Mouse (Mus musculus): ENCODE measurements at regions not wholly inside any gene's neighbourhood (a gene's known extent, or its start where the extent isn't known, plus 50 kb on each side); places are given as distances from the start of the nearest gene placed in this dataset.
A peak's percentile ranks its signal among the peaks of the same experiment; 100 is the strongest.

GRCm38 (mm10) chr14:118368619-118369431, 102.1 kb downstream of the Gm9376 start:
- Histone ChIP-seq H3K27ac (ENCODE audit: low read length) (no peak overlapping the region), H3K4me3 (ENCODE audit: low read depth, low read length) (no peak overlapping the region), H3K9me3 (replicated peaks; ENCODE audit: control insufficient read depth, low read length, poor library complexity, severe bottlenecking) (no peaks in the 10 kb centered on the region), H3K4me1 (ENCODE audit: control insufficient read depth, insufficient read depth, low read length) (peaks cover 16% of the 10 kb centered on the region), H3K9ac (ENCODE audit: low read depth, low read length) (no peak overlapping the region), H3K27me3 (ENCODE audit: control insufficient read depth, insufficient read depth, low read depth, low read length) (no peaks in the 10 kb centered on the region), H3K4me2 (ENCODE audit: low read length) (no peak overlapping the region), H3K36me3 (ENCODE audit: control insufficient read depth, insufficient read depth, low read length) (no peaks in the 10 kb centered on the region)
- 0 out of 2 replicates have a peak, but pooled peaks have one; percentile 15 for ATAC-seq
- WGBS, result 12% methylated on average over 9 of the region's 9 CpGs

- Histone ChIP-seq H3K27ac (ENCODE audit: low read length) (no peak overlapping the region), H3K4me3 (ENCODE audit: low read depth, low read length) (no peak overlapping the region), H3K27me3 (ENCODE audit: control insufficient read depth, insufficient read depth, low read depth, low read length) (no peaks in the 10 kb centered on the region), H3K9ac (ENCODE audit: low read depth, low read length) (no peak overlapping the region), H3K36me3 (ENCODE audit: control insufficient read depth, insufficient read depth, low read length) (no peaks in the 10 kb centered on the region), H3K4me2 (ENCODE audit: low read length) (no peak overlapping the region), H3K9me3 (replicated peaks; ENCODE audit: control insufficient read depth, low read length, poor library complexity, severe bottlenecking) (no peaks in the 10 kb centered on the region), H3K4me1 (ENCODE audit: control insufficient read depth, insufficient read depth, low read length) (peaks cover 16% of the 10 kb centered on the region)
- WGBS, result 96% methylated on average over 15 of the region's 15 CpGs
- ATAC-seq, result no peak
These were observed 104.6 kb downstream of the Gm9376 start for GRCm38 (mm10) chr14:118371336-118371735.

GRCm38 (mm10) chr14:118374819-118375520, 108.2 kb downstream of the Gm9376 start:
- H3K9ac ChIP-seq (ENCODE audit: low read depth, low read length), result no peak overlapping the region

DNA sequence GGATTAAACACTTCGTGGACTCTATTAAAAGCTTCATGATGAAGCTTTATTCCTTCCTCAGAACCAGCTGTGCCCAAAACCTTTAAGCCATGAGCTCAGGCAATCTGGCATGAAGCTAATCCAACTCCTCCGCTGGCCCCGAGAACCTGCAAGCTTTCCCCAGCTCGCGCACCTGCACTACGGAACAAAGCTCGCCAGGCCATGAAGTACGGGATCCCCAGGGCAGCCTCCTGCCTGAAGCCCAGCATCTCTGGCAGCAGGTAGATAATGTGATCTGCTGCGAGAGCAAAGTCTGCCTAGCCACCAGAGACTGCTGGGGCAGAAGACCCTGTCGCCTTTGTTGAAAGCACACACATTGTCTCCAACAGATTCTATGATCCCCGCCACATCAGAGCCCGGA, 108.9 kb downstream of the Gm9376 start:
- Histone ChIP-seq H3K9me3 (replicated peaks; ENCODE audit: control insufficient read depth, low read length, poor library complexity, severe bottlenecking) (no peaks in the 10 kb centered on the region), H3K4me2 (ENCODE audit: low read length) (no peak overlapping the region), H3K27ac (ENCODE audit: low read length) (no peak overlapping the region), H3K4me3 (ENCODE audit: low read depth, low read length) (no peak overlapping the region), H3K27me3 (ENCODE audit: control insufficient read depth, insufficient read depth, low read depth, low read length) (no peaks in the 10 kb centered on the region), H3K36me3 (ENCODE audit: control insufficient read depth, insufficient read depth, low read length) (no peaks in the 10 kb centered on the region), H3K9ac (ENCODE audit: low read depth, low read length) (no peak overlapping the region), H3K4me1 (ENCODE audit: control insufficient read depth, insufficient read depth, low read length) (no peaks in the 10 kb centered on the region)
- ATAC-seq, result no peak
- 94% methylated on average over 12 of the region's 12 CpGs for WGBS

More at GRCm38 (mm10) chr14:118374819-118375520, 108.2 kb downstream of the Gm9376 start:
- no peak overlapping the region for H3K4me2 ChIP-seq (ENCODE audit: low read length)
- peaks cover 4% of the 10 kb centered on the region; the same call in 1 of the 2 replicates for H3K4me1 ChIP-seq (ENCODE audit: control insufficient read depth, insufficient read depth, low read length)
- H3K9me3 ChIP-seq (replicated peaks; ENCODE audit: control insufficient read depth, low read length, poor library complexity, severe bottlenecking), result no peaks in the 10 kb centered on the region
- H3K27me3 ChIP-seq (ENCODE audit: control insufficient read depth, insufficient read depth, low read depth, low read length), result no peaks in the 10 kb centered on the region
- H3K36me3 ChIP-seq (ENCODE audit: control insufficient read depth, insufficient read depth, low read length), result no peaks in the 10 kb centered on the region
- H3K4me3 ChIP-seq (ENCODE audit: low read depth, low read length), result no peak overlapping the region
- no peak overlapping the region for H3K27ac ChIP-seq (ENCODE audit: low read length)
- WGBS, result 86% methylated on average over 10 of the region's 10 CpGs
- no peak for ATAC-seq

DNA sequence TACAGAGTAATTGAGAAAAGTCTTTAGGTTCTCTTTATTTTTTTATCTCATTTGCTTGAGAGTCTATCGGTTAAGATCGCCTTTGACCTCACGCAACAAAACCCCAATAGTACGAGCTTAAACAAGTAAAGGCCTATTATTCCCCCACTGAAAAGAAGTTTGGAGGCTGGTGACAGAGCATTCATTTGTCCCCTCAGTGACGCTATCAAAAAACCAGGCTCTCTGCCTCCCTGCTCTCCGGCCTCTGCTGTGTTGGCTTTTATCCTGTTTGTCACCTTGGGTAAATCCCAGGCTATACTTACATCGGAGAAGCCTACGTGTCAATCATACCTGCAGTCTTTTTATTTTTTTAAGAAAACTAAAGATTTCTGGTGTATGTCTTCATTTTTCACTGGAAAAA, 112.9 kb downstream of the Gm9376 start:
- ATAC-seq, result no peak
- 27% methylated on average over 8 of the region's 8 CpGs for WGBS

DNA sequence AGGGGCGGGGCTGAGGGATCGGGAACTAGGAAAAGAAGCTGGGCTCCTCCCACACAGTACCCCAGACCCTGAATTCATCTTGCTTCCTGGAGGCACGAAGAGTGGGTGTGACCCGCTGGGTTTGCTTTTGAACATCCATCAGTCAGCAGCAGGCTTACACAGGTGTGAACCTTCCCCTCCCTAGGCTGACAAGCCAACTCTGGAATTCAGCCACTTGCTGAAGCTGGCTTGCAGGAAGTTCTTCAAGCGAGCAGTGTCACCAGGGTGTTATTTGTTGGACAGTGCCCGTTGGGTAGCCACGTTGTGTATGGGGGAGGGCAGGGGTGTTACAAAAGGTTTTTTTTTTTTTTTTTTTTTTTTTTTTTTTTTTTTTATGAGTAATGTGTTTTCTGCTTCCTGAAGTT, 118.8 kb downstream of the Gm9376 start:
- Histone ChIP-seq H3K4me1 (ENCODE audit: control insufficient read depth, insufficient read depth, low read length) (peaks cover 4% of the 10 kb centered on the region; the same call in 1 of the 2 replicates), H3K27ac (ENCODE audit: low read length) (no peak overlapping the region), H3K36me3 (ENCODE audit: control insufficient read depth, insufficient read depth, low read length) (no peaks in the 10 kb centered on the region), H3K27me3 (ENCODE audit: control insufficient read depth, insufficient read depth, low read depth, low read length) (no peaks in the 10 kb centered on the region), H3K4me3 (ENCODE audit: low read depth, low read length) (no peak overlapping the region), H3K4me2 (ENCODE audit: low read length) (peak overlapping the region; percentile 32; the same call in 1 of the 2 replicates), H3K9ac (ENCODE audit: low read depth, low read length) (0 out of 2 replicates have a peak overlapping the region, but pooled peaks have one; percentile 10), H3K9me3 (replicated peaks; ENCODE audit: control insufficient read depth, low read length, poor library complexity, severe bottlenecking) (no peaks in the 10 kb centered on the region)
- ATAC-seq, result no peak
- WGBS, result 17% methylated on average over 7 of the region's 7 CpGs

More for the DNA sequence above, 112.9 kb downstream of the Gm9376 start:
- Histone ChIP-seq H3K36me3 (ENCODE audit: control insufficient read depth, insufficient read depth, low read length) (no peaks in the 10 kb centered on the region), H3K27ac (ENCODE audit: low read length) (no peak overlapping the region), H3K27me3 (ENCODE audit: control insufficient read depth, insufficient read depth, low read depth, low read length) (no peaks in the 10 kb centered on the region), H3K4me1 (ENCODE audit: control insufficient read depth, insufficient read depth, low read length) (no peaks in the 10 kb centered on the region), H3K4me3 (ENCODE audit: low read depth, low read length) (no peak overlapping the region), H3K9me3 (replicated peaks; ENCODE audit: control insufficient read depth, low read length, poor library complexity, severe bottlenecking) (no peaks in the 10 kb centered on the region), H3K9ac (ENCODE audit: low read depth, low read length) (no peak overlapping the region), H3K4me2 (ENCODE audit: low read length) (no peak overlapping the region)

DNA sequence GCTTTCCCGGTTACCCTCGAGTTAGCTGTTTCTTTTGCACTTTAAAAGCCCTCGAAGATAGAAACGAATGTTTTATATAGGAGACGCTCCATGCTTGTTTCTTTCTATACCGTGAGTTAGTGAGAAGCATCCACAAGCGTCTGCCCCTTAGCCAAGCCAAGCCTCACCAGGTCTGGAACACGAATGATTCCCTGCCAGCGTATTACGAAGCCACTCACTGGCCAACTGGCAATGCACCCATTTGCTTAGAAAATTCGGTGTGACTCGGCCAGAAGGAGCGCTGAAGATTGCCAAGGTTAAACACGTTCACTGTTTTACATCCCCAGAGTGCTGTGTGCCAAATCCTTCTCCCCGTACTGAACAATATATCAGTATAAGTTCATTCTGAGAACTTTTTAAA, 121.3 kb downstream of the Gm9376 start:
- no peak overlapping the region for H3K4me3 ChIP-seq (ENCODE audit: low read depth, low read length)
- H3K9ac ChIP-seq (ENCODE audit: low read depth, low read length), result no peak overlapping the region
- ATAC-seq, result no peak
- no peak overlapping the region for H3K4me2 ChIP-seq (ENCODE audit: low read length)
- no peaks in the 10 kb centered on the region for H3K27me3 ChIP-seq (ENCODE audit: control insufficient read depth, insufficient read depth, low read depth, low read length)
- H3K27ac ChIP-seq (ENCODE audit: low read length), result no peak overlapping the region
- H3K36me3 ChIP-seq (ENCODE audit: control insufficient read depth, insufficient read depth, low read length), result no peaks in the 10 kb centered on the region
- H3K4me1 ChIP-seq (ENCODE audit: control insufficient read depth, insufficient read depth, low read length), result peaks cover 4% of the 10 kb centered on the region; the same call in 1 of the 2 replicates
- H3K9me3 ChIP-seq (replicated peaks; ENCODE audit: control insufficient read depth, low read length, poor library complexity, severe bottlenecking), result no peaks in the 10 kb centered on the region
- WGBS, result 86% methylated on average over 15 of the region's 15 CpGs

DNA sequence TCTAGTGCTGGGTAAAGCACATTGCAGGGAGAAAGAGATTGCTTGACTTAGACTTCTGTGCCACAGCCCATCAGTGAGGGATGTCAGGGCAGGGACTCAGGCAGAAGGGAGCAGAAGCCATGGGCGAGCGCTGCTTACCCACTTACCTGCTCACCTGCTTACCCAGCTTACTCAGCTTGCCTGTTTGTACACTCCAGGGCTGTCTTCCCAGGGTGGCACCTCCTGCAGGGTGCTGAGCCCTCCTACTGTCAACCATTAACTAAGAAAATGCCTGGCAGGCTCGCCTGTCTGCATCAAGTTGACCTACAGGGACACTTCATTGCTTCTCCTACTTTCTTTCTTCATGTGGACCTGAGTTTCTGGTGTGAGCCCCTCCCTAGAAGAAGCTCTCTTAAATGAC, 124.0 kb downstream of the Gm9376 start:
- H3K36me3 ChIP-seq (ENCODE audit: control insufficient read depth, insufficient read depth, low read length), result no peaks in the 10 kb centered on the region

DNA sequence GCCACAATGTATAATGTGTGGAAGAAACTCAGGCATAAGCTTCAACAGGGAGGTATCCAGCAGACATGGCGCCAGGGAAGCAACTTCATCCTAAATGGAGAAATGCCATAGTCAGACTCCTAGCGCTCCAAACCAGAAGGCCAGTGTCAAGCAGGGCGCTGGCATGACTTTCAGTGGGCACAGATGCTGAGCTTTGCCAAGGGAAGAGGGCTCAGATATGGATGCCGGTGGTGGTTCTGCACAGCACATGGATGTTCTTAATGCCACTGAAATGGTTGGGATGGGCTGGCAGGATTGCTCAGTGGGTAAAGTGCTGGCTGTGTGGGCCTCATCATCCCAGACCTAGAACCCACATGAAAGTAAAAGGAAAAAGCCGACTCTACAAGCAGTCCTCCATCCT, 124.8 kb downstream of the Gm9376 start:
- no peak overlapping the region for H3K9ac ChIP-seq (ENCODE audit: low read depth, low read length)
- H3K4me1 ChIP-seq (ENCODE audit: control insufficient read depth, insufficient read depth, low read length), result no peaks in the 10 kb centered on the region
- 94% methylated on average over 5 of the region's 5 CpGs for WGBS
- no peaks in the 10 kb centered on the region for H3K27me3 ChIP-seq (ENCODE audit: control insufficient read depth, insufficient read depth, low read depth, low read length)
- no peaks in the 10 kb centered on the region for H3K9me3 ChIP-seq (replicated peaks; ENCODE audit: control insufficient read depth, low read length, poor library complexity, severe bottlenecking)
- H3K4me2 ChIP-seq (ENCODE audit: low read length), result no peak overlapping the region
- H3K27ac ChIP-seq (ENCODE audit: low read length), result no peak overlapping the region
- H3K4me3 ChIP-seq (ENCODE audit: low read depth, low read length), result no peak overlapping the region
- ATAC-seq, result no peak
- no peaks in the 10 kb centered on the region for H3K36me3 ChIP-seq (ENCODE audit: control insufficient read depth, insufficient read depth, low read length)

More for the DNA sequence above, 124.0 kb downstream of the Gm9376 start:
- Histone ChIP-seq H3K27me3 (ENCODE audit: control insufficient read depth, insufficient read depth, low read depth, low read length) (no peaks in the 10 kb centered on the region), H3K4me3 (ENCODE audit: low read depth, low read length) (no peak overlapping the region), H3K27ac (ENCODE audit: low read length) (no peak overlapping the region), H3K9ac (ENCODE audit: low read depth, low read length) (no peak overlapping the region), H3K4me1 (ENCODE audit: control insufficient read depth, insufficient read depth, low read length) (no peaks in the 10 kb centered on the region), H3K9me3 (replicated peaks; ENCODE audit: control insufficient read depth, low read length, poor library complexity, severe bottlenecking) (no peaks in the 10 kb centered on the region), H3K4me2 (ENCODE audit: low read length) (no peak overlapping the region)
- ATAC-seq, result no peak
- WGBS, result 76% methylated on average over 3 of the region's 3 CpGs

All from midbrain, embryonic 16.5 days (tissue).